Mouse (Mus musculus): ENCODE measurements around the gene Ugt2b36. TPM values are rescaled to one million over a fixed set of nuclear protein-coding genes. Genes with fewer than 3 reads are reported as not detected.

The Ugt2b36 gene
- polyA plus RNA-seq, 1 experiment from 2014 or later, result not detected

Other genes starting within 250 kb of the Ugt2b36 start
- not detected in 2 replicates for gene Ugt2b34, start 185.6 kb downstream of the Ugt2b36 start, polyA plus RNA-seq (2015; fragmentation: Nextera tagmentation; extraction: Ambion mirVana)
- not detected in 2 replicates for gene Ugt2b1, start 166.0 kb downstream of the Ugt2b36 start, polyA plus RNA-seq (2015; fragmentation: Nextera tagmentation; extraction: Ambion mirVana)
- gene Ugt2b35, start 91.7 kb downstream of the Ugt2b36 start, polyA plus RNA-seq (2015; fragmentation: Nextera tagmentation; extraction: Ambion mirVana), result not detected in 2 replicates
- not detected in 2 replicates for gene Ugt2b5, start 47.8 kb upstream of the Ugt2b36 start, polyA plus RNA-seq (2015; fragmentation: Nextera tagmentation; extraction: Ambion mirVana)
- gene Ugt2b37, start 162.2 kb upstream of the Ugt2b36 start, polyA plus RNA-seq (2015; fragmentation: Nextera tagmentation; extraction: Ambion mirVana), result not detected in 2 replicates
- not detected in 2 replicates for gene Ugt2a3, start 244.6 kb upstream of the Ugt2b36 start, polyA plus RNA-seq (2015; fragmentation: Nextera tagmentation; extraction: Ambion mirVana)